In the genomic region with DNA sequence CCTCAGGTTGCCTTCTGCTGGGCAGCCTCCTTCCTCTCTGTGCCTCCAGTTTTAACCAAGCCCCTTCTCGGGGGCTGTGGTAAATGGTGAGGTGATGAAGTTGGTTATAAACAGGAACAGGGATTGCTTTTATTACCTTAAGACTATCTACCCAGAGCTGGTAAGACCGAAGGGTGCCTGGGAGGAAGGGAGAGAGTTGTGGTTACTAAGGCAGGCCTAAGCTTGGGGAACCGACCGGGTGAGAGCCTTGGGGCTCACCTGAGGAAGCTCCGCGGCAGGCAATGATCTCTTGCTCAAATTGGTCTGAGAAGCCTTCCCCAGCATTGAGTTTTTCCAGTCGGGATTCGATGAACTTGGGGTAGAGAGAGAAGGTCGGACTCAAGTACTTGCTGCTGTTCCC, we compare ENCODE assay signal across 13 mouse cellular contexts. TPM values are rescaled to one million over a fixed set of nuclear protein-coding genes. Genes with fewer than 3 reads are reported as not detected.
A peak's percentile ranks its signal among the peaks of the same experiment; 100 is the strongest.
DNase-seq lines count a peak whose midpoint lies in the region; ATAC-seq lines count a peak whose summit lies in the region.
"Had no signal": no experiment of that assay in that cellular context is flagged by ENCODE, and none has a peak within 500 bp of the region (broad histone marks: within the 10 kb centered on the region; RNA-seq: fewer than 3 reads in every experiment).

No protein-coding gene starts in this region.

- DNase-seq in kidney, postnatal 10 days: no peak
- DNase-seq in forebrain, embryonic 11.5 days (ENCODE audit: low spot score): no peak
- no peak for DNase-seq in intestine, embryonic 14.5 days (ENCODE audit: low spot score)
- DNase-seq in B cell, adult 2 months: no peak
- DNase-seq in cerebellum, adult 9-10 months: no peak
- DNase-seq in left cerebral cortex, adult 9 months (ENCODE audit: low spot score in 2 of 2): no peak
- DNase-seq: cerebellum, adult 2 months; gastrocnemius, postnatal 36 days; heart, postnatal 36 days had no signal

- 0 out of 2 replicates have a peak overlapping the region, but pooled peaks have one; percentile 20 for H3K9ac ChIP-seq in kidney, embryonic 14.5 days (ENCODE audit: low read depth, low read length)
- H3K9ac ChIP-seq in forebrain, embryonic 11.5 days (ENCODE audit: low read length): peak overlapping the region; percentile 39; the same call in 1 of the 2 replicates
- H3K9ac ChIP-seq in intestine, embryonic 14.5 days (ENCODE audit: low read length): no peak overlapping the region
- no peak overlapping the region for H3K9ac ChIP-seq in neural tube, embryonic 13.5 days

- H3K27me3 ChIP-seq in kidney, embryonic 14.5 days (ENCODE audit: control insufficient read depth, insufficient read depth, low read length): no peaks in the 10 kb centered on the region
- no peaks in the 10 kb centered on the region for H3K27me3 ChIP-seq in forebrain, embryonic 11.5 days (ENCODE audit: control insufficient read depth, insufficient read depth, low read length)
- H3K27me3 ChIP-seq in intestine, embryonic 14.5 days (replicated peaks; ENCODE audit: control insufficient read depth, insufficient read depth, low read length): no peaks in the 10 kb centered on the region
- peaks cover 7% of the 10 kb centered on the region for H3K27me3 ChIP-seq in neural tube, embryonic 13.5 days

- WGBS in kidney, embryonic 14.5 days: 9% methylated on average over 9 of the region's 9 CpGs
- 12% methylated on average over 9 of the region's 9 CpGs for WGBS in forebrain, embryonic 11.5 days
- 8% methylated on average over 9 of the region's 9 CpGs for WGBS in intestine, embryonic 14.5 days
- WGBS in neural tube, embryonic 13.5 days: 8% methylated on average over 9 of the region's 9 CpGs

- H3K27ac ChIP-seq in kidney, embryonic 14.5 days (ENCODE audit: low read depth, low read length): no peak overlapping the region
- no peak overlapping the region for H3K27ac ChIP-seq in forebrain, embryonic 11.5 days (ENCODE audit: low read depth, low read length)
- peak overlapping the region; percentile 47; the same call in 1 of the 2 replicates for H3K27ac ChIP-seq in intestine, embryonic 14.5 days (ENCODE audit: low read depth)
- H3K27ac ChIP-seq in neural tube, embryonic 13.5 days (replicated peaks): no peak overlapping the region

- peak overlapping the region; percentile 42 for H3K4me2 ChIP-seq in kidney, embryonic 14.5 days (replicated peaks; ENCODE audit: low read depth, low read length)
- peak overlapping the region; percentile 46 for H3K4me2 ChIP-seq in forebrain, embryonic 11.5 days (ENCODE audit: low read depth, low read length, severe bottlenecking)
- H3K4me2 ChIP-seq in intestine, embryonic 14.5 days (ENCODE audit: low read length): peak overlapping the region; percentile 37
- peak overlapping the region; percentile 36 for H3K4me2 ChIP-seq in neural tube, embryonic 13.5 days

- H3K4me1 ChIP-seq in kidney, embryonic 14.5 days (ENCODE audit: control insufficient read depth, insufficient read depth, low read length): no peaks in the 10 kb centered on the region
- H3K4me1 ChIP-seq in forebrain, embryonic 11.5 days (replicated peaks; ENCODE audit: control insufficient read depth, insufficient read depth, low read length): 0 out of 2 replicates have a peak, but pooled peaks cover 2% of the 10 kb centered on the region
- no peaks in the 10 kb centered on the region for H3K4me1 ChIP-seq in intestine, embryonic 14.5 days (replicated peaks; ENCODE audit: control insufficient read depth, insufficient read depth, low read length)
- peaks cover 2% of the 10 kb centered on the region; the same call in 1 of the 2 replicates for H3K4me1 ChIP-seq in neural tube, embryonic 13.5 days (replicated peaks)

- no peaks in the 10 kb centered on the region for H3K9me3 ChIP-seq in kidney, embryonic 14.5 days (ENCODE audit: control insufficient read depth, low read length)
- no peaks in the 10 kb centered on the region for H3K9me3 ChIP-seq in forebrain, embryonic 11.5 days (ENCODE audit: control insufficient read depth, low read length)
- H3K9me3 ChIP-seq in intestine, embryonic 14.5 days (ENCODE audit: control insufficient read depth, low read length): no peaks in the 10 kb centered on the region
- H3K9me3 ChIP-seq in neural tube, embryonic 13.5 days: no peaks in the 10 kb centered on the region

- no peaks in the 10 kb centered on the region for H3K36me3 ChIP-seq in kidney, embryonic 14.5 days (ENCODE audit: control insufficient read depth, insufficient read depth, low read length)
- H3K36me3 ChIP-seq in forebrain, embryonic 11.5 days (ENCODE audit: control insufficient read depth, insufficient read depth, low read length): no peaks in the 10 kb centered on the region; the same call in 1 of the 2 replicates
- no peaks in the 10 kb centered on the region for H3K36me3 ChIP-seq in intestine, embryonic 14.5 days (ENCODE audit: control insufficient read depth, insufficient read depth, low read length)
- H3K36me3 ChIP-seq in neural tube, embryonic 13.5 days: no peaks in the 10 kb centered on the region

- ATAC-seq in kidney, embryonic 14.5 days (ENCODE audit: low FRiP score, low TSS enrichment): no peak
- ATAC-seq in forebrain, embryonic 11.5 days (replicated peaks; ENCODE audit: low FRiP score): no peak
- ATAC-seq in intestine, embryonic 14.5 days (replicated peaks; ENCODE audit: low FRiP score, low TSS enrichment, low read depth): peak; percentile 57; the same call in 1 of the 2 replicates
- no peak for ATAC-seq in neural tube, embryonic 13.5 days (ENCODE audit: low read depth)

- H3K4me3 ChIP-seq in kidney, embryonic 14.5 days (ENCODE audit: low read length): 0 out of 2 replicates have a peak overlapping the region, but pooled peaks have one; percentile 12
- H3K4me3 ChIP-seq in forebrain, embryonic 11.5 days (ENCODE audit: low read depth, low read length): peak overlapping the region; percentile 23
- peak overlapping the region; percentile 2; the same call in 1 of the 2 replicates for H3K4me3 ChIP-seq in intestine, embryonic 14.5 days (ENCODE audit: low read depth, low read length)
- peak overlapping the region; percentile 23 for H3K4me3 ChIP-seq in neural tube, embryonic 13.5 days
- H3K4me3 ChIP-seq: erythroblast, embryonic 14.5 days had no signal

RNA-seq across cellular contexts. Expression of a gene that starts 8.0 kb away (rescaled TPM):
- polyA plus RNA-seq in kidney, embryonic 14.5 days (2014; fragmentation: Nextera tagmentation; extraction: Ambion mirVana): 3.4 and 4.4 TPM in 2 replicates
- 4.6 and 5.7 TPM in 2 replicates for polyA plus RNA-seq in forebrain, embryonic 11.5 days (2014; fragmentation: Nextera tagmentation; extraction: Ambion mirVana)
- polyA plus RNA-seq in intestine, embryonic 14.5 days (2014; fragmentation: Nextera tagmentation; extraction: Ambion mirVana): 6.3 and 6.4 TPM in 2 replicates
- polyA plus RNA-seq in neural tube, embryonic 13.5 days (2015; fragmentation: Nextera tagmentation; extraction: Ambion mirVana): 3.7 and 5.9 TPM in 2 replicates

RNA-seq across cellular contexts. Expression of a gene that starts 10.6 kb away (rescaled TPM):
- polyA plus RNA-seq in kidney, embryonic 14.5 days (2014; fragmentation: Nextera tagmentation; extraction: Ambion mirVana): 12.9 and 13.2 TPM in 2 replicates
- polyA plus RNA-seq in forebrain, embryonic 11.5 days (2014; fragmentation: Nextera tagmentation; extraction: Ambion mirVana): 19.9 and 21.5 TPM in 2 replicates
- 11.2 and 12.2 TPM in 2 replicates for polyA plus RNA-seq in intestine, embryonic 14.5 days (2014; fragmentation: Nextera tagmentation; extraction: Ambion mirVana)
- 29.5 and 33.3 TPM in 2 replicates for polyA plus RNA-seq in neural tube, embryonic 13.5 days (2015; fragmentation: Nextera tagmentation; extraction: Ambion mirVana)

RNA-seq across cellular contexts. Expression of a gene that starts 11.4 kb away (rescaled TPM):
- 46.4 and 48.7 TPM in 2 replicates for polyA plus RNA-seq in kidney, embryonic 14.5 days (2014; fragmentation: Nextera tagmentation; extraction: Ambion mirVana)
- polyA plus RNA-seq in forebrain, embryonic 11.5 days (2014; fragmentation: Nextera tagmentation; extraction: Ambion mirVana): 1.5 and 1.9 TPM in 2 replicates
- 60.3 and 75.4 TPM in 2 replicates for polyA plus RNA-seq in intestine, embryonic 14.5 days (2014; fragmentation: Nextera tagmentation; extraction: Ambion mirVana)
- 0.92 and 1.1 TPM in 2 replicates for polyA plus RNA-seq in neural tube, embryonic 13.5 days (2015; fragmentation: Nextera tagmentation; extraction: Ambion mirVana)

RNA-seq across cellular contexts. Expression of a gene that starts 17.3 kb away (rescaled TPM):
- 23.3 and 23.8 TPM in 2 replicates for polyA plus RNA-seq in kidney, embryonic 14.5 days (2014; fragmentation: Nextera tagmentation; extraction: Ambion mirVana)
- polyA plus RNA-seq in forebrain, embryonic 11.5 days (2014; fragmentation: Nextera tagmentation; extraction: Ambion mirVana): 81.6 and 99.7 TPM in 2 replicates
- 36.4 and 43.1 TPM in 2 replicates for polyA plus RNA-seq in intestine, embryonic 14.5 days (2014; fragmentation: Nextera tagmentation; extraction: Ambion mirVana)
- 381 and 413 TPM in 2 replicates for polyA plus RNA-seq in neural tube, embryonic 13.5 days (2015; fragmentation: Nextera tagmentation; extraction: Ambion mirVana)
- polyA plus RNA-seq: erythroblast, embryonic 14.5 days had no signal

RNA-seq across cellular contexts. Expression of a gene that starts 28.8 kb away (rescaled TPM):
- 0.16 TPM in 1 of 2 replicates, not detected in the other for polyA plus RNA-seq in kidney, embryonic 14.5 days (2014; fragmentation: Nextera tagmentation; extraction: Ambion mirVana)
- polyA plus RNA-seq in forebrain, embryonic 11.5 days (2014; fragmentation: Nextera tagmentation; extraction: Ambion mirVana): not detected in 2 replicates
- polyA plus RNA-seq in intestine, embryonic 14.5 days (2014; fragmentation: Nextera tagmentation; extraction: Ambion mirVana): not detected in 2 replicates
- not detected in 2 replicates for polyA plus RNA-seq in neural tube, embryonic 13.5 days (2015; fragmentation: Nextera tagmentation; extraction: Ambion mirVana)
- polyA plus RNA-seq: erythroblast, embryonic 14.5 days; urinary bladder, adult 2 months had no signal

Comparison
In these comparisons a context has a peak if more than half of its experiments do, and no peak if none do; other contexts are left out.
1. H3K9ac ChIP-seq: peak in kidney, embryonic 14.5 days (single experiment) and forebrain, embryonic 11.5 days (single experiment); none in intestine, embryonic 14.5 days (single experiment) and neural tube, embryonic 13.5 days (single experiment).
2. RNA of a gene that starts 11.4 kb away (polyA plus RNA-seq): 60.3 to 75.4 TPM in intestine, embryonic 14.5 days and 46.4 to 48.7 TPM in kidney, embryonic 14.5 days; 1.5 to 1.9 TPM in forebrain, embryonic 11.5 days and 0.92 to 1.1 TPM in neural tube, embryonic 13.5 days; every median in the first group is over 10 times any median in the second.
3. Peak in every context shown above with its lines, with median percentiles within 50 percentile points of each other: H3K4me2 ChIP-seq and H3K4me3 ChIP-seq.